Mouse (Mus musculus) heart, postnatal 0 days (tissue): ENCODE results near the gene 2900026A02Rik.

Experiments used
- CTCF ChIP-seq: IDR thresholded peaks from 2 replicates; pipeline ENCODE4 v1.5.1; 2016; ENCODE audit warnings: antibody characterized with exemption, control low read depth, low read depth
- EP300 ChIP-seq: IDR thresholded peaks from 2 replicates; pipeline ENCODE4 v1.6.1; 2016; ENCODE audit warnings: antibody characterized with exemption, low read depth

GRCm38 (mm10) chr5:113214041-113214440 lies 7.0 kb downstream of the 2900026A02Rik start:
- TF ChIP-seq CTCF: no peak
- TF ChIP-seq EP300: no peak
